Mouse (Mus musculus): ENCODE measurements around the gene Prkn. TPM values are rescaled to one million over a fixed set of nuclear protein-coding genes. Genes with fewer than 3 reads are reported as not detected.

Gene Prkn
- polyA plus RNA-seq, 1 experiment from 2014 or later: 2.8 TPM

DNA sequence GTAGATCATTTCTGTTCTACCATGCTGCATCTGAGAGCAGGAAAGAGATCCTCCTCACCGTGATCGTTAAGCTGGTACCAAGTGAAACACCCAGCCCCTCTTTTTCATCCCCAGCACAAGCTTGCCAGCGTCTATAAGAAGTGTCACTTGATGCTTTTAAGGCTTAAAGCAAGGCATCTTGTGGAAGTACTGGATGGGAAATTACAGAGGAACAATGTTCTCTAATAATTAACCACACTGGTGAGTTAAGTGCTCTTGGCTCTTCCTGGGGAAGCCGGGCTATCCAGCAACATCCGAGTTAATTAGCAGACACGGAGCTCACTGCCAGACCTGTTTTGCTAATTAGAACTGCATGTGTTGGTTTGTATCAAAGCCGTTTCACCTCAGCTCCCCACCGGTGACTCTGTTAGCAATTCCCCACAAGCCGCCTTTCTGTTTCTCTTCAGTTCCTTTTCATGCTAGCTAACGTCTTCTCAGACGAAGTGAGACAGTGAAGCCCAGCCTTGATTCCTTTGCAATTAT, 1086.7 kb downstream of the Prkn start:
- WGBS: 44% methylated on average over 11 of the region's 11 CpGs
- no peaks in the 10 kb centered on the region for H3K27me3 ChIP-seq (replicated peaks; ENCODE audit: insufficient read depth, low read length)
- H3K4me1 ChIP-seq (ENCODE audit: insufficient read depth, low read depth, low read length): no peaks in the 10 kb centered on the region
- H3K9me3 ChIP-seq (ENCODE audit: low read length): no peaks in the 10 kb centered on the region
- no peak for ATAC-seq
- TF ChIP-seq EP300 (IDR thresholded peaks at IDR 0.05) (no peak), CTCF (IDR thresholded peaks at IDR 0.05) (no peak)
- H3K4me2 ChIP-seq (replicated peaks; ENCODE audit: low read depth, low read length): no peak overlapping the region
- no peak overlapping the region for H3K27ac ChIP-seq (ENCODE audit: low read length)
- no peak overlapping the region for H3K4me3 ChIP-seq (ENCODE audit: low read depth, low read length)
- no peak overlapping the region for H3K9ac ChIP-seq (replicated peaks; ENCODE audit: low read depth)
- no peak for DNase-seq (ENCODE audit: low spot score)
- H3K36me3 ChIP-seq (ENCODE audit: insufficient read depth, low read length): no peaks in the 10 kb centered on the region

DNA sequence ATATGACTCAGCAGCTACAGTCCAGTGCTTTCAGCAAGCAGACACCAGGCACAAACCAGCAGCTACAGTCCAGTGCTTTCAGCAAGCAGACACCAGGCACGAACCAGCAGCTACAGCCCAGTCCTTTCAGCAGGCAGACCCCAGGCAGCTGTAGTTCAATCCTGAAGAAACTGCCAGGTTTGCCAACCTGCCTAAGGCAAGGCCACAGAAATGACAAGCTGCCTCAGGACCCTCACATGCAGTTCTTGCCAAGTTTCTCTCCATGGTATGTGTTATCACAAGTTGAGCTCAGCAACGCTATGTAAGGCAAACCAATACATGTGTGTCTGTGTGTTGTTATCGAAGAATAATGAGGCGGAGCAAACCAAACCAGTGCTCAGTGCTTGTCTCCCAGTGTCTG, 1091.5 kb downstream of the Prkn start:
- no peaks in the 10 kb centered on the region for H3K36me3 ChIP-seq (ENCODE audit: insufficient read depth, low read length)

DNA sequence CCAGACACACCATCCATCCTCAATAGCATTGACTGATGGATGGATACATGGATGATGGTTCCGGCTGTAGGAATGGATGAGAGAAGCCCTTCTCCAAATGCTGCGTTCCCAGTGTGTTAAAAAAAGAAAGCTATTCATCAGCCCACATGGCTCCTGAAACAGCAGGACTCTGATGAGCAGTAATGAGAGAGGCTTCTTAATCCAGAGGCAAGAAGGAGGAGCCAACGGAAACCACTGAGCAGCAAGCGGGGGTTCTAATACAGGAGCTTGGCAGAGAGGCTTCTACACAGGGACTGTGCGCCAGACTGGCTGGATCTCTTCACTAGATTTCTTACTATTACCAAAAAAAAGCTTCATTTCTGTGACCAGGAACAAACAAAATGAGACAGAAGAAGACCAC, 1093.6 kb downstream of the Prkn start:
- 74% methylated on average over 5 of the region's 5 CpGs for WGBS
- no peaks in the 10 kb centered on the region for H3K9me3 ChIP-seq (ENCODE audit: low read length)
- no peak overlapping the region for H3K4me3 ChIP-seq (ENCODE audit: low read depth, low read length)
- H3K9ac ChIP-seq (replicated peaks; ENCODE audit: low read depth): no peak overlapping the region
- TF ChIP-seq EP300 (IDR thresholded peaks at IDR 0.05): no peak
- TF ChIP-seq CTCF (IDR thresholded peaks at IDR 0.05): no peak
- H3K27me3 ChIP-seq (replicated peaks; ENCODE audit: insufficient read depth, low read length): no peaks in the 10 kb centered on the region
- H3K36me3 ChIP-seq (ENCODE audit: insufficient read depth, low read length): no peaks in the 10 kb centered on the region
- DNase-seq (ENCODE audit: low spot score) (no peak), ATAC-seq (no peak)
- H3K4me2 ChIP-seq (replicated peaks; ENCODE audit: low read depth, low read length): no peak overlapping the region
- H3K27ac ChIP-seq (ENCODE audit: low read length): no peak overlapping the region
- no peaks in the 10 kb centered on the region for H3K4me1 ChIP-seq (ENCODE audit: insufficient read depth, low read depth, low read length)

More for the DNA sequence above, 1091.5 kb downstream of the Prkn start:
- Histone ChIP-seq H3K4me2 (replicated peaks; ENCODE audit: low read depth, low read length) (no peak overlapping the region), H3K9ac (replicated peaks; ENCODE audit: low read depth) (no peak overlapping the region), H3K4me3 (ENCODE audit: low read depth, low read length) (no peak overlapping the region), H3K27ac (ENCODE audit: low read length) (no peak overlapping the region), H3K9me3 (ENCODE audit: low read length) (no peaks in the 10 kb centered on the region), H3K27me3 (replicated peaks; ENCODE audit: insufficient read depth, low read length) (no peaks in the 10 kb centered on the region), H3K4me1 (ENCODE audit: insufficient read depth, low read depth, low read length) (no peaks in the 10 kb centered on the region)
- no peak for ATAC-seq
- no peak for TF ChIP-seq CTCF (IDR thresholded peaks at IDR 0.05)
- TF ChIP-seq EP300 (IDR thresholded peaks at IDR 0.05): no peak
- WGBS: 83% methylated on average over 4 of the region's 4 CpGs
- no peak for DNase-seq (ENCODE audit: low spot score)

DNA sequence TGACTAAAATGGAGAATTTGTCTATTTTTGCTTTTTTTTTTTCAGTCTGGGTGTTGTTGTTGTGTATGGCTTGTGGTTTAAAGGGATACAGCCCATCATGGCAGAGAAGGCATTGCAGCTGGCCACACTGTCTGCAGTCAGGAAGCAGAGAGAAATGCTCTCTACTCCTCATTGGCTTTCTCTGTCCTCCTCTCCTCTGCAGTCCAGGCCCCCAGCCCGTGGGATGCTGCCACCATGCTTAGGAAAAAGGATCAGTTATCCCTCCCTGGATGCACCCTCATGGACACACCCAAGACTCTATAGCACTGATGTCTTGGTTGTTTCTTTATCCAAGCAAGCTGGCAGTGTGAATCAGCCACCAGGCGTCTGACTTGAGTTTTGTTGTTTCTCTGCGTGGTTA, 1107.3 kb downstream of the Prkn start:
- Histone ChIP-seq H3K36me3 (ENCODE audit: insufficient read depth, low read length) (no peaks in the 10 kb centered on the region), H3K4me1 (ENCODE audit: insufficient read depth, low read depth, low read length) (no peaks in the 10 kb centered on the region), H3K4me3 (ENCODE audit: low read depth, low read length) (no peak overlapping the region), H3K9ac (replicated peaks; ENCODE audit: low read depth) (no peak overlapping the region), H3K27ac (ENCODE audit: low read length) (no peak overlapping the region), H3K4me2 (replicated peaks; ENCODE audit: low read depth, low read length) (no peak overlapping the region), H3K9me3 (ENCODE audit: low read length) (no peaks in the 10 kb centered on the region), H3K27me3 (replicated peaks; ENCODE audit: insufficient read depth, low read length) (no peaks in the 10 kb centered on the region)
- DNase-seq (ENCODE audit: low spot score) (no peak), ATAC-seq (no peak)
- 82% methylated on average over 3 of the region's 3 CpGs for WGBS
- TF ChIP-seq CTCF (IDR thresholded peaks at IDR 0.05): no peak
- TF ChIP-seq EP300 (IDR thresholded peaks at IDR 0.05): no peak

DNA sequence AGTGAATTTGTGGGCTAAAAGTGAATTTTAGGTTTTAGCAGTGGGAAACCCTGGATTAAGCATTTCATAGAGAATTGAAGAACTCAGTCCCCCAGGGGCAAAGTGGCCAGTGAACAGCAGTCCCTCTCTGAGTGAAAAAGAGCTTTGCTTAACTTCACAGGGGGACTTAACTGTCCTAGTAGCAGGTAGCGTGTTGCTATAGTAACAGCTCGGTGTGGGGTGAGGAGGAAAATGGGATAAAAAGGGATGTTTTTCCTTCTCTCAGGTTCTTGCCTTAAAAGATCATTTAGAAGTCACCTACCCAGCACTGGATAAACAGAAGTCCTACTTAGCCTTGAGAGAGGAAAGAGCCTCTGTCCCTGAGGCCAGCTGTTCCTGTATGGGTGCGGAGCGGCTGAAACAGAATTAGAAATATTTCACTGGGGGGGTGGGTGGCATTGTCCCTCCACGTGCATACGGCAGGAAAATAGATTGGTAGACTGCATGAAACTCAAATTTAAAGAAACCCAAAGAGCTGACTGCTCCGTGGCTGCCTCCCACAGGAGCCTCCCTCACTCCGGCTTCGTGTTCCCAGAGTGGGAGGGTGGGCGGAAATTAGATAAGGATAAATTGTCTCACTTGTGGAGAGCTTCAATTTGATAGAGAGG, 1109.5 kb downstream of the Prkn start:
- Histone ChIP-seq H3K27ac (ENCODE audit: low read length) (no peak overlapping the region), H3K9ac (replicated peaks; ENCODE audit: low read depth) (no peak overlapping the region), H3K4me2 (replicated peaks; ENCODE audit: low read depth, low read length) (no peak overlapping the region), H3K27me3 (replicated peaks; ENCODE audit: insufficient read depth, low read length) (no peaks in the 10 kb centered on the region), H3K4me1 (ENCODE audit: insufficient read depth, low read depth, low read length) (no peaks in the 10 kb centered on the region), H3K36me3 (ENCODE audit: insufficient read depth, low read length) (no peaks in the 10 kb centered on the region), H3K4me3 (ENCODE audit: low read depth, low read length) (no peak overlapping the region), H3K9me3 (ENCODE audit: low read length) (no peaks in the 10 kb centered on the region)
- TF ChIP-seq CTCF (IDR thresholded peaks at IDR 0.05) (no peak), EP300 (IDR thresholded peaks at IDR 0.05) (no peak)
- 55% methylated on average over 10 of the region's 10 CpGs for WGBS
- DNase-seq (ENCODE audit: low spot score): no peak
- ATAC-seq: no peak

DNA sequence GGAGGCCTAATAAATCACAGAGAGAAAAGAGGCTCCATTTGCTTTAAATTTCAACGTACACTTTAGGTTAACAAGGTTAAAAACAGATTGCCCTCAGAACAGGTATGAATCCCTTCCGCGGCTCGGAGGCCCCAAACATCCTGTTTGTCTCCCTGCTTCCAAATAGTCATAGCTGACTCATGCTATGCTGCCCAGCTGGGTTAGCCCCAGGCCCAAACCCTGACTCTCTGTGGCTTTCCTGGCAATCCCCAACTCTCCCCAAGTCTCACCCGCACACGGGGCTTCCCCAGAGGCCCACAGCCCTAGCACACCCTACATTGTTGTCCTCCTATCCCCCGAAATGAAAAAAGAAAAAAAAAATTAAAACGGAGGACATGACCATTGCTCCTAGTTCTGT, 1110.0 kb downstream of the Prkn start:
- Histone ChIP-seq H3K9ac (replicated peaks; ENCODE audit: low read depth) (no peak overlapping the region), H3K36me3 (ENCODE audit: insufficient read depth, low read length) (no peaks in the 10 kb centered on the region), H3K27ac (ENCODE audit: low read length) (no peak overlapping the region), H3K4me2 (replicated peaks; ENCODE audit: low read depth, low read length) (no peak overlapping the region), H3K27me3 (replicated peaks; ENCODE audit: insufficient read depth, low read length) (no peaks in the 10 kb centered on the region), H3K4me1 (ENCODE audit: insufficient read depth, low read depth, low read length) (no peaks in the 10 kb centered on the region), H3K9me3 (ENCODE audit: low read length) (no peaks in the 10 kb centered on the region), H3K4me3 (ENCODE audit: low read depth, low read length) (no peak overlapping the region)
- ATAC-seq: no peak
- TF ChIP-seq CTCF (IDR thresholded peaks at IDR 0.05) (no peak), EP300 (IDR thresholded peaks at IDR 0.05) (no peak)
- 63% methylated on average over 8 of the region's 8 CpGs for WGBS
- DNase-seq (ENCODE audit: low spot score): no peak

Data from lung, postnatal 0 days (tissue).